Mouse (Mus musculus) hindbrain, postnatal 0 days (tissue): ENCODE data around the gene Chst4. TPM values are rescaled to one million over a fixed set of nuclear protein-coding genes. Genes with fewer than 3 reads are reported as not detected.

Experiments used
- ATAC-seq: fragments of 200-750 bp; cut with Nextera tagmentation; 2 replicates; pipeline ENCODE4 v1.8.0; 2017; ENCODE audit warnings: mild to moderate bottlenecking, moderate TSS enrichment, moderate library complexity
- DNase-seq: peaks from one replicate; pipeline ENCODE4 v3.0.0-alpha.2; 2015; ENCODE audit warnings: low spot score
- H3K27ac ChIP-seq: fragments of 300-500 bp; sonication (generic); 2 replicates; pipeline ENCODE4 v1.5.1; 2014; ENCODE audit warnings: mild to moderate bottlenecking
- H3K27me3 ChIP-seq: fragments of 300-500 bp; sonication (generic); 2 replicates; pipeline ENCODE4 v1.6.1; 2014; ENCODE audit warnings: low read length, mixed read lengths; ENCODE audit not compliant: insufficient read depth
- H3K36me3 ChIP-seq: fragments of 300-500 bp; sonication (generic); 2 replicates; pipeline ENCODE4 v1.6.1; 2014; ENCODE audit warnings: low read length, mixed read lengths; ENCODE audit not compliant: insufficient read depth
- H3K4me1 ChIP-seq: fragments of 300-500 bp; sonication (generic); 2 replicates; pipeline ENCODE4 v1.6.1; 2014; ENCODE audit warnings: antibody characterized with exemption, low read length, mixed read lengths; ENCODE audit not compliant: insufficient read depth
- H3K4me2 ChIP-seq: fragments of 300-500 bp; sonication (generic); 2 replicates; pipeline ENCODE4 v1.6.1; 2014; ENCODE audit warnings: low read depth, mild to moderate bottlenecking, low read length, moderate library complexity, mixed read lengths
- H3K4me3 ChIP-seq: fragments of 300-500 bp; sonication (generic); 2 replicates; pipeline ENCODE4 v1.5.1; 2014; ENCODE audit warnings: low read length
- H3K9ac ChIP-seq: fragments of 300-500 bp; sonication (generic); replicated peaks from 2 replicates; pipeline ENCODE4 v1.6.1; 2014; ENCODE audit warnings: mild to moderate bottlenecking, low read length, moderate library complexity, mixed read lengths
- H3K9me3 ChIP-seq: fragments of 300-500 bp; sonication (generic); 2 replicates; pipeline ENCODE4 v1.6.1; 2016; ENCODE audit warnings: low read length, mixed read lengths
- CTCF ChIP-seq: IDR thresholded peaks from 2 replicates; pipeline ENCODE4 v1.5.1; 2016; ENCODE audit warnings: antibody characterized with exemption, control low read depth, low read depth
- WGBS: fragments of 180-500 bp; shearing (Covaris S2); extraction: QIAGEN DNeasy Blood & Tissue Kit; methylation state at CpG from one replicate; pipeline ENCODE4 v1.1.7; 2014; 5-methylcytosine and 5-hydroxymethylcytosine counted together
- polyA plus RNA-seq: library from polyadenylated mRNA; unstranded; fragments of >200 nt; fragmentation: Nextera tagmentation; extraction: Ambion mirVana; gene quantifications from 2 replicates; pipeline ENCODE4 v1.2.1, GENCODE M21; 2015
- total RNA-seq: library from RNA; depleted of rRNA; stranded (reverse); fragments of >200 nt; gene quantifications from 2 replicates; pipeline ENCODE4 v1.2.3, GENCODE M21; 2014

Chst4 gene
- total and polyA plus RNA-seq, 2 experiments from 2014 or later: not detected

DNA sequence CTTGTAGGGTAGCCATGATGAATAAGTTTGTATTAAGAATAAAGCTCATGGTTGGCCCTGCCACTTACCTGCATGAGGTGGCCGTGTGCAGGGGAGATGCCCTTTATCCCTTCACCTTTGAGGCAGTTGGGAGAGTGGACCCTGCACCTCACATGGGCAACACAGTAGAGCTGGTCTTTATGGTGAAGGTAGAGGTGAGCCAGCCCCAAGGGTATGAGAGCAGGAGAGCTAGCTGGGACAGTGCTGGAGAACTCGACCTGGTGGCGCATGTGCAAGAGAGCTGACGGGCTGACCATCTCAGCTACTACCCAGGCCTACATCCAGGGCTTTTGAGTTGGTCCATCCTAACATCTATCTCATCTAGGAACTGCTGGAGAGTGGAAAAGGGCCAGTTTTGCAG, 26.1 kb upstream of the Chst4 start:
- TF ChIP-seq CTCF: no peak
- H3K36me3 ChIP-seq: no peaks in the 10 kb centered on the region
- no peak overlapping the region for H3K4me3 ChIP-seq
- H3K9me3 ChIP-seq: no peaks in the 10 kb centered on the region
- no peak overlapping the region for H3K9ac ChIP-seq
- H3K4me2 ChIP-seq: no peak overlapping the region
- H3K27ac ChIP-seq: no peak overlapping the region
- DNase-seq: no peak
- H3K4me1 ChIP-seq: no peaks in the 10 kb centered on the region
- no peak for ATAC-seq
- 92% methylated on average over 4 of the region's 4 CpGs for WGBS
- no peaks in the 10 kb centered on the region for H3K27me3 ChIP-seq

DNA sequence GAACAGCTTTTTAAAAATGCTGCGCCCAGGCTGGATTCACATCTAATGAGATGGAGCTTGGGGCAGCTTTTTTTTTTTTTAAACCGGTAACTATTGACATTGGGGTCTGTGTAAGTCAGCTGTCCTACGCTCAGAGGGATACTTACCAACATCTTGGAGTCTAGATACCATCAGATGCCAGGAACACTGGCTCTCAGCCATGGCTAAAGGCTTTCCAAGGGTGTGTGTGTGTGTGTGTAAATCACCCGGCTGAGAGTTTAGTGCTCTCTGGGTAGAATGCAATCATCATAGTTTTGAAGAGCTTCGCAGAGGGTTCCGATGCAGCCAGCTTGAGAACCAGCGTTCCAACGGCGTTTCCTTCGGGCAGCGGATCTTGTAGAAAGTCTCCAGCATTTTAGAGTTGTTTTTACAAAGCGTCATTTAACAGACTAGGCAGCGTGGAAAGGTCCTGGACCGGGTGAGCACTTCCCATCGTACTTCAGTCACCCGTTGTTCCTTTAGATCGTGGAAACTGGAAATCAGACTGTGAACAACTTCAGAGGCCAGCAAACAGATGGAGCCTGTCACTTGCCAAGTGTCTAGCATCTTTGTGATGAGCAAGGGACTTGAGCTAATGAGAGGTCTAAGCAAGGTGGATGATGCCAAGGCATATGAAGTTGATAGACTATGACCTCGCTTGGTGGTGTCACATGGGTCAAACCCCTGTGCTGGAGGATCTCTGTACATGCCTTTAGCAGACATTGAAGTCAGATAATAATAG, 25.2 kb upstream of the Chst4 start:
- Histone ChIP-seq H3K9me3 (no peaks in the 10 kb centered on the region), H3K4me1 (no peaks in the 10 kb centered on the region), H3K27me3 (no peaks in the 10 kb centered on the region), H3K36me3 (no peaks in the 10 kb centered on the region), H3K4me2 (no peak overlapping the region), H3K27ac (no peak overlapping the region), H3K4me3 (no peak overlapping the region), H3K9ac (no peak overlapping the region)
- no peak for TF ChIP-seq CTCF
- peak; percentile 20 for DNase-seq
- WGBS: 81% methylated on average over 18 of the region's 18 CpGs
- ATAC-seq: no peak

DNA sequence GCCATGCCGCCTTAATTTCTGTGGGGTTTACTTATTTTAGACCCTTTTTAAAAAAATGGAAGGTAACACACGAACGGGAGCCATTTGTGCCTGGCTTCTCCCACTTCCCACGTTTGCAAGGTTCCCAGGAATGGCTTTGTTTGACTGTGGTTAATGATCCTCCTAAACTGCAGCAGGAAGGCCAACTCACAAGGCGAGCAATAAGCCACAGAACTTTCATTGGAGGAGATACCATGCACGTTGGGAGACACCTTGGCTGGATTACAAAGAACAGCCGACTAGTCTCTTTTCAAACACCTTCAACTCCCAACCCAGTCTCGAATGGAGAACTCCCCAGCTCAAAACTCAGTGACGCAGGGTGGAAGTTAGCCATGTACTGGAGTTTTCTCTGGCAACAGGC, 24.6 kb upstream of the Chst4 start:
- no peaks in the 10 kb centered on the region for H3K27me3 ChIP-seq
- no peak for TF ChIP-seq CTCF
- no peak overlapping the region for H3K27ac ChIP-seq
- no peaks in the 10 kb centered on the region for H3K4me1 ChIP-seq
- H3K36me3 ChIP-seq: no peaks in the 10 kb centered on the region
- WGBS: 73% methylated on average over 9 of the region's 9 CpGs
- no peaks in the 10 kb centered on the region for H3K9me3 ChIP-seq
- no peak overlapping the region for H3K9ac ChIP-seq
- no peak for ATAC-seq
- H3K4me2 ChIP-seq: no peak overlapping the region
- no peak overlapping the region for H3K4me3 ChIP-seq
- DNase-seq: no peak

DNA sequence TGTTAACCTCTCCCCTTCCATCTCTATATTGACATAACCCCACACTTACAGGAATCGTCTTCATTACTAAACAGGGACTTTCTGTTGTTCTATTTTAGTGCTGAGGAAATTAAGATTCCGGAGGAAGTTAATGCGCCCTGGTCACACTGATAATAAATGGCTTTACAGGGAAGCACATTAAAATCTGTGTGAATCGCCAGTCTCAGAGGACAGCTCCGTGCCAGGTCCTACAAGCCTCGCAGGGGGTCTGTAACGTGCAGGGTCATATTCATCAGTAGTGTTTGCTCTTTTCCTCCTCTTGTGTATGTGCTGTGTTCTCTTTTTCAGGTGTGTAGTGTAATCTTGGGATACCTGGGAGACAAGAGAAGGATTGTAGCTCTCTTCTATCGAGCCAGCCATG, 18.7 kb upstream of the Chst4 start:
- Histone ChIP-seq H3K27me3 (no peaks in the 10 kb centered on the region), H3K4me2 (no peak overlapping the region), H3K27ac (no peak overlapping the region), H3K4me1 (no peaks in the 10 kb centered on the region), H3K9me3 (no peaks in the 10 kb centered on the region), H3K4me3 (no peak overlapping the region), H3K36me3 (no peaks in the 10 kb centered on the region), H3K9ac (no peak overlapping the region)
- WGBS: 57% methylated on average over 8 of the region's 8 CpGs
- TF ChIP-seq CTCF: no peak
- no peak for DNase-seq
- ATAC-seq: no peak

DNA sequence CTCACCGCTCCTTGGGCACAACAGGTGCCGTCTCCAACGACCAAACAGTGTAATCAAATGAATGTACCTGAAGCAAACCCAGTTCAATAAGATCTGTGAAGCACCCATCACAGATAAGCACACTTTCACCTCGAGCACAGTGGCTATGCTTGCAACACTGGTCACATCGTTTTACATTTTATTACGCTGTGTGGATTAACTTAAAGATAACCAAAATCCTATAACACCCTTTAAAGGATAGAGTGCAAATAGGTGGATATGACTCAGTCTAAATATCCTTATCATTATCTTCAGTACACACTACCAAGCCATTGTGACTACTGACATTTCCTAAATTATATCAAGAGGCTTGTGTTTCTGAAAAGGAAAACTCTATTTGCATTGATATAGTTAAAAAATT, 11.7 kb upstream of the Chst4 start:
- Histone ChIP-seq H3K9ac (no peak overlapping the region), H3K4me1 (no peaks in the 10 kb centered on the region), H3K4me3 (no peak overlapping the region), H3K9me3 (no peaks in the 10 kb centered on the region), H3K36me3 (no peaks in the 10 kb centered on the region), H3K27me3 (no peaks in the 10 kb centered on the region), H3K4me2 (no peak overlapping the region), H3K27ac (no peak overlapping the region)
- no peak for ATAC-seq
- TF ChIP-seq CTCF: no peak
- 79% methylated on average over 6 of the region's 6 CpGs for WGBS
- DNase-seq: no peak

DNA sequence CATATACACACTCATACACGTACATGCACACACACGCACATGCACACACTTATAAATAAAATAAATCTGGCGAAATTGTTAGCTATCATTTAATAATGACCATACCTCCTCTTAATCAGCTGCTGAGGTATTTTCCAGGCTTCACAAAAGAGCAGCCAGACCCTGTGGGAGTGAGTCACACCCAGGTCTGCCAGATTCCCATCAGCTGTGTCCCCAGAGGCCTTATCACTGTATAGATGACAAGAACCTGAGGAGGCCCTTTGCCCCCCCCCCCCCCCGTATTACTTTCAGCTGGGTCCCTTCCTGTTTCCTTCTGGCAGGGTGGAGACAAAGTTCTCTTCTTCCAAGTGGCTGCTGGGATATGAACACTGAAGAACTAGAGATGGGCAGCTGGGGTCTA, 969 bp upstream of the Chst4 start:
- DNase-seq: no peak
- no peak for ATAC-seq
- no peak for TF ChIP-seq CTCF
- H3K4me3 ChIP-seq: no peak overlapping the region
- H3K9ac ChIP-seq: no peak overlapping the region
- peaks cover 2% of the 10 kb centered on the region; the same call in 1 of the 2 replicates for H3K4me1 ChIP-seq
- no peaks in the 10 kb centered on the region for H3K9me3 ChIP-seq
- 88% methylated on average over 4 of the region's 4 CpGs for WGBS
- H3K27ac ChIP-seq: no peak overlapping the region
- H3K27me3 ChIP-seq: no peaks in the 10 kb centered on the region
- no peaks in the 10 kb centered on the region for H3K36me3 ChIP-seq
- no peak overlapping the region for H3K4me2 ChIP-seq

DNA sequence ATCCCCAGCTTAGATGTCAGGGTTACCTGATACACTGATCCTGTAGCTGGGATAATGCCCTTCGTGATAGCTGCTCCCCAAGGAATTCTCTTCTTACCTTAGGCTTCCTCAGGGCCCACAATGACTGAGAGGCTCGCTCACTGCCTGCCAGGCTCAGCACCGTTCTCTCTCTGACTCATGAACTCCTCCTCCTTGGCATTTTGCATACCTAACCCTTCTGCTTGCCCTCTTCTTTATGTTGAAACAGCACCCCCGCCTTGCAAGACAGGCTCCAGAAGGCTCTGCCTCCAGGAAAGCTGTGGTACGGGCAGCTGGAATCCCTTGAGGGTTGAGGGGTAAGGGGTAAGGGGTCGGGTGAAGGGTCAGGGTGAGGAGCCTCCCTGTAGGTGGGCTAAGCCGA, 324 bp downstream of the Chst4 start:
- 38% methylated on average over 7 of the region's 7 CpGs for WGBS
- no peak overlapping the region for H3K4me2 ChIP-seq

More for the DNA sequence above, 324 bp downstream of the Chst4 start:
- DNase-seq (no peak), ATAC-seq (no peak)
- Histone ChIP-seq H3K9me3 (no peaks in the 10 kb centered on the region), H3K27ac (no peak overlapping the region), H3K4me1 (peaks cover 2% of the 10 kb centered on the region; the same call in 1 of the 2 replicates), H3K36me3 (no peaks in the 10 kb centered on the region), H3K9ac (no peak overlapping the region), H3K27me3 (no peaks in the 10 kb centered on the region), H3K4me3 (no peak overlapping the region)
- TF ChIP-seq CTCF: no peak
